Mouse (Mus musculus): Measurements from ENCODE around the gene Gbp8.

- TF ChIP-seq MAX (IDR thresholded peaks at IDR 0.05) (no peak), CTCF (IDR thresholded peaks at IDR 0.05; ENCODE audit: control insufficient read depth, insufficient read depth, insufficient read length) (no peak), FOSL1 (IDR thresholded peaks at IDR 0.05; ENCODE audit: insufficient read depth, low read length, poor library complexity, severe bottlenecking) (no peak), USF1 (IDR thresholded peaks at IDR 0.05; ENCODE audit: low read depth) (no peak), CEBPB (IDR thresholded peaks at IDR 0.05; ENCODE audit: low read depth) (no peak)
Measured at GRCm38 (mm10) chr5:104986706-104987105, 152.6 kb downstream of the Gbp8 start.
